Mouse (Mus musculus) yolk sac, embryonic 10.5 days (tissue): ENCODE results near the gene H2-M3.
"Not testable (repeated sequence)": the region's sequence is repeated elsewhere in the genome, so short reads cannot be mapped to it uniquely, and the experiment has no call there.

Experiments
- DNase-seq: peaks from one replicate; pipeline ENCODE4 v3.0.0-alpha.2; 2017; ENCODE audit warnings: low spot score

Gene H2-M3

DNA sequence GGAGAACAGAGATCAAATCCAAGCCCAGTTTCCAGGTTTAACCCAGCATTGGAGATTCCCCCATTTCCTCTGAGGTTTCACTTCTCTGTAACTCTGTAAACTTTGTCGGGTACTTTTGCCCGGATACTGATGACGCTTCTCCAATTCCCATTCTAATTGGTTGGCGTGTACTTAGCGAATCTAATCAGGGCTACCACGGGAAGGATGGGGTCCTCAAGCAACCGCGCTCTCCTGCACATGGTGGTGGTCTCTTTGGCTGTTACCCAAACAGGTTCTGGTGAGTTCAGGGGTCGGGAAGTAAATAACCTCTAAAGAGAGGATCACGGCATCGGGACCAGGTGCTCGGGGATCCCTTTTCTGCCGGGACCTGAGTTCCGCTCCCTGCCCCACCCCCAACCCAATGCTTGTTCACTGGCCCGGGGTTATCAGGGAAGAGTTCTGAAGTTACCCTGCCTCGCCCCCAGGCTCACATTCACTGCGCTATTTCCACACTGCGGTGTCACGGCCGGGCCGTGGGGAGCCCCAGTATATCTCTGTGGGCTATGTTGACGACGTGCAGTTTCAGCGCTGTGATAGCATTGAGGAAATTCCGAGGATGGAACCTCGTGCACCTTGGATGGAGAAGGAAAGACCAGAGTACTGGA, at the start of gene H2-M3:
Gene H2-M3, plus strand, starts transcription at position 163 of the 644 bp plus-strand sequence.
- DNase-seq = peak; percentile 79

DNA sequence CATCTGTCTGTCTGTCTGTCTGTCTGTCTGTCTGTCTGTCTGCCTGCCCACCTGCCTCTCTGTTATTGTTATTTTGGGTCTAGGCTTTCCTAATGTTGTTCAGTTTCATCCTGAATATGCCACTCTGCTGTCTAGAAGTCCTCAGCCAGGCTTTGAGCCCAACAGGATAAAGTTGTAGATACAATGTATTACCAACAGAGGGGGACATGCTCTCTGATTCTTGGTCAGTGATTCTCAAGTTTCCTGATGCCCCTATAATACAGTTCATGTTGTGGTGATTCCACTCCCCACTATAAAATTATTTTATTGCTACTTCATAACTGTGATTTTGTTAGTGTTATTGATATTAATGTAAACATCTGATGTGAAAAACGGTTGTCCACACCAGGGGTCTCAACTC, 48.1 kb upstream of the H2-M3 start:
- DNase-seq = no peak

DNA sequence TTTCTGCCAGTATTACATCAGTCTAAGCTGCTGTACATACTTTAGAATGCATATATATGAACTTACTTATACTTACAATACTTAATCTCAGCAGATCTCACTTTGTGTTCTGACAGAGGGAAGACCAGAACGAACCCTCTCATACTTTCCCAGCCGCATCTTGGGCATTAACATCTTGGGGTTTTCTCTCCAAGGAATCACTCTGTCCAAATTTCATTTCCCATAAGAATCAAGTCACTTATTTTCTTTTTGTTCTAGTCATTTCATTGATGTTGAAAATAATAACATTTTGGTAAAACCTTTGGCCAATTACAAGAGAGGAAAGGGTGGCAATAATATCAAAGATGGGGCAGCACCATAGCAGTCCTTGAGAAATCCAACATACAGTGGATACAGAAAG, 32.8 kb upstream of the H2-M3 start, which contains the start of gene Olfr97:
Gene Olfr97, minus strand, starts transcription at position 101 of the 400 bp plus-strand sequence.
- DNase-seq = not testable (repeated sequence)

DNA sequence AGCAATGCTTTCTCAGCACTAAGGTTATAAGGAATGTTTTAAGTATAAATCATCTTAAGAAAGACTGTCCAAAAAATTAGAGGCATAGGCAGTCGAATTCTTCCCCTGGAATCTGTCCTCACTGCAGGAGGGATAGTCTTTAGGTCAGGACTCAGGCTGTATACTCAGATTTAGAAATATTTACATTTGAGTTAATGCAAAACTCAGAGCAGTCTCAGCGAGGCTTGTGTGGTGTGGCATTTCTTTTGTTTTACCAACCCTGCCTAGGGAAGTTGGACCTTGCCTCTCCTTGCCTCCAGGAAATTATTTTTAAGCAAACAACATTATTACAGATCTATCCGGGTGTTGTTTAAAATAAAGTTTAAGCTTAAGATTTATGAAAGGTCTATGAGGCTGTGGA, 27.8 kb upstream of the H2-M3 start:
- peak; percentile 48 for DNase-seq

DNA sequence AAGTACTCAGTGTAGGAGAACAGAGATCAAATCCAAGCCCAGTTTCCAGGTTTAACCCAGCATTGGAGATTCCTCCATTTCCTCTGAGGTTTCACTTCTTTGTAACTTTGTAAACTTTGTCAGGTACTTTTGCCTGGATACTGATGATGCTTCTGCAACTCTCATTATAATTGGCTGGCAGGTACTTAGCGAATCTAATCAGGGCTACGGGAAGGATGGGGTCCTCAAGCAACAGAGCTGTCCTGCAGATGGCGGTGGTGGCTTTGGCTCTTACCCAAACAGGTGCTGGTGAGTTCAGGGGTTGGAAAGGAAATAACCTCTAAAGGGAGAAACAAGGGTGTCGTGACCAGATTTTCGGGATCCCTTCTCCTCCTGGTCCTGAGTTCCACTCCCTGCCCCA, 23.3 kb upstream of the H2-M3 start:
- DNase-seq = no peak

DNA sequence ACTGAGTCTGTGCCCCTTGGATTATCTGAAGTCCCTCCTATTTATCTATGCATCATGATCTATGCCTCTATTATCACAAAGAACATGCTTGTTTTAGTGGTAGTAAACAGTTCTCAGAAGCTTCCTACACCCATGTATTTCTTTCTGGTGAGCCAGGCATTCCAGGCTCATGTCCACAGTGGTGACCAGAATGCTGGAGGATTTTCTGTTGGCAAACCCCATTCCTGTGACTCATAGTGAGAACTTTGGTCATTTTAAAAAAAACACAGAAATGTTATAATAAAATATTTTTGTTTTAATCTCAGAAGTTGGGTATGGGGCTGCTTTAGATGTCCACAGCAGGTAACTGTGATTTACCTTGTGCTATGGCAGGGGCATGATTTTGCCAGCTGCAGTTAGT, 20.6 kb upstream of the H2-M3 start:
- DNase-seq = no peak

DNA sequence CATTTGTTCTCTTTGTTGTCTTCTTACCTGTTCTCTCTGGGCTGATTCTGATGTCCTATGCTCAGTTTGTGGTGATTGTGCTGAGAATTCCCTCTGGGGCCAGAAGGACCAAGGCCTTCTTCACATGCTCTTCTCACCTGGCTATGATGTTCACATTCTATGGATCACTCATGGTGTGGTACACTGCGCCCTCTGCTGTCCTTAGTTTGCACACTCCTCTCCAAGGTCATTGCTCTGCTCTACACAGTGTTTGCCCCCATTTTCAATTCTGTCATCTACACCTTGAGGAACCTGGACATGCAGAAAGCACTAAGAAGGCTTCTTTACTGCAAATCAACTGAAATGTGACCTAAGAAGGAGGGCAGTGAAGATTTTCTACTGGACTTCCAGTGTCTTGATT, 19.5 kb upstream of the H2-M3 start:
- DNase-seq = peak; percentile 12

DNA sequence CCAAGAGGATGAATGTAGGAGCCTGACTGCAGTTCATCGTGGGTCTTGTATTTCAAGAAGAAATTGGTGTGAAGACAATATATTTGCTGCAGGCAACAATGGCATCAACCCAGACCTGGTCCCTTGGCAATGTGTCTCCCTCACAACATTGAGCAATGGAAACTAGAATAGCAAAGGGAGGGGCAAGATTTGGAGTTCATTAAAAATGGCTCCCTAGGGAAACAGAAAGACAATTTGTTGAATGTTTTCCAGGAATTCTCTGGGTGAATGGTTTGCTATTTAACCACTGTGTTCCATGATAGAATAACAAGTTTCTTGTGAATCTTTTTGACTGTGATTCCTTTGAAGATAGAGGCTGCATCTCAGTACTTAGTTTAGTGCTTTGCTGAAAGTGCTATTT, 6.4 kb upstream of the H2-M3 start, which contains the start of gene Olfr98:
Gene Olfr98, minus strand, starts transcription at position 124 of the 400 bp plus-strand sequence.
- DNase-seq = no peak

DNA sequence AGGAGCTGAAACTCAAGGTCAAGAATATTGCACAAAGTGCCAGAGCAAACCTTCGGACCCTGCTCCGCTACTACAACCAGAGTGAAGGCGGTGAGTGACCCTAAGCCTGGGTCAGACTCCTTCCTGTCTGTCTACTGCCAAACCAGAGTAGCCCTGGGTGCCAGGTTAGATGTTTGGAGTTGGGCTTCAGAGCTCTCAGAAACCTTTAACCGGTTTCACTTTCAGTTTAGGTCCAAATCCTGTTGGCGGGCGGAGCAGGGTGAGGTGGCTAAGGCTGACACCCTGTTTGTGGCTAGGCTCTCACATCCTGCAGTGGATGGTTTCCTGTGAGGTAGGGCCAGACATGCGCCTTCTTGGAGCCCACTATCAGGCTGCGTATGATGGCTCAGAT, 677 bp downstream of the H2-M3 start:
- DNase-seq = no peak

DNA sequence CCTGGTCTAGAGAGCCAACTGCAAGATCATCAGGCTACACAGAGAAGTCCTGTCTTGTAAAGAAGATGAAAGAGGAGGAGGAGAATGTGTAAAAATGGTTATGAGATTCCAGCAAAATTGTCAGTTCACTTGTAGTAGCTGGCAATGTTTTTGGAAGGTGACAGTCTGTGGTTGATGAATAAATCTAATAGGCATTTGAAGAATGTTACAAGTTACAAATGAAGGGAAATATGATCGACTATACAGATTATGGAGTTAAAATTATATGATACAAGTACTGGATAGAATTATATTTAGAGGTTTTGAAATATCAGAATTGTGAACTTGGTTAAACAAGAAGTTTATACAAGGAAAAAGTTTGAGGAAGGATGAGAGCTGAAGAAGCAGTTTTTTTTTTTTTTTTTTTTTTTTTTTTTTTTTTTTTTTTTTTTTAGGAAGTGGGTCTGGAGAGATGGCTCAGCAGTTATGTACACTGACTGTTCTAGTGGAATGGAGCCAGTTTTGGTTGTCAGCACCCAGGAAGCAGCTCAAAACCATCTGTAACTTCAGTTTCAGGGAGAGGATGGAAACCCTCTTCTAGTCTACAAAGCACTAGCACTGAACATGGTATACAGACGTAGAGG, 5.7 kb downstream of the H2-M3 start:
- no peak for DNase-seq

DNA sequence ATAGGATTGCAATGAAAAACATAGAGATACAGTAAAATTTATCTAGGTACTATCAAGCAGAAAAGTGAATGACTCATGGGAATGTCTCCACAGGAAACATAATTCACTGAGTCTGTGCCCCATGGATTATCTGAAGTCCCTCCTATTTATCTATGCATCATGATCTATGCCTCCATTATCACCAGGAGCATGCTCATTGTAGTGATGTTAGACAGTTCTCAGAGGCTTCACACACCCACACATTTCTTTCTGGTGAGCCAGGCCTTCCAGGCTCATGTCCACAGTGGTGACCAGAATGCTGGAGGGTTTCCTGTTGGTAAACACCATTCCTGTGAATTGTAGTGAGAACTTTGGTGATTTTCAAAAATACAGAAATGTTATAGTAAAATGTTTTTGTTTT, 6.6 kb downstream of the H2-M3 start:
- DNase-seq = no peak

DNA sequence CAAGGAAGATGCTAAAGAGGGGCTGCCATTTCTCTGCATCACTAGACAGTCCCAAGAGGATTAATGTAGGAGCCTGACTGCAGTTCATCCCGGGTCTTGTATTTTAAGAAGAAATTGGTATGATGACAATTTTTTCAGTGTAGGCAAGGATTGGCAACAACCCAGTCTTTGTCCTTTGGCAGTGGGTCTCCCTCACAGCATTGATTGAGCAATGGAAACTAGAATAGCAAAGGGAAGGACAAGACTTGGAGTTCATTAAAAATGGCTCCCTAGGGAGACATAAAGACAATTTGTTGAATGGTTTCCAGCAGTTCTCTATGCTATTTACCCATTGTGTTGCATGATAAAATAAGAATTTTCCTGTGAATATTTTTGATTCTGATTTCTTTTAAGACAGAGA, 10.3 kb downstream of the H2-M3 start:
- no peak for DNase-seq

DNA sequence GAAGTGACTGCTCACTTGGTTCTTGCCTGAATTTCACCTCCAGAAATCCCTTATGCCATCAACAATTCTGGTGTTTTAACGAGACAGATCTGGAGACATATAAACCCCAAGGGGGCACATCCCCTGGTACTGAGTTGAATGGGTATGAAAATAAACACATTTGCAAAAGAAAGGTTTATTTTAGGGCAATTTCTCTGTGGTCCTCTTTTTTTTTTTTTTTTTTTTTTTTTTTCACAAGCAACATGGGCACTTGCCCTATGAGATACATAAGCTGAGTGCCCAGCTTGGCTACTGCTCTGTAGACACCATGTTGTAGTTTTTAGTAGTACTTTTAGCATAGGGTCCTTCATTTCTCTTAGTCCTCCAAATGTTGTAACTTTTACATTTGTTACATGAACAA, 13.3 kb downstream of the H2-M3 start, which contains the start of gene Olfr99:
Gene Olfr99, minus strand, starts transcription at position 101 of the 400 bp plus-strand sequence.
- DNase-seq = no peak

DNA sequence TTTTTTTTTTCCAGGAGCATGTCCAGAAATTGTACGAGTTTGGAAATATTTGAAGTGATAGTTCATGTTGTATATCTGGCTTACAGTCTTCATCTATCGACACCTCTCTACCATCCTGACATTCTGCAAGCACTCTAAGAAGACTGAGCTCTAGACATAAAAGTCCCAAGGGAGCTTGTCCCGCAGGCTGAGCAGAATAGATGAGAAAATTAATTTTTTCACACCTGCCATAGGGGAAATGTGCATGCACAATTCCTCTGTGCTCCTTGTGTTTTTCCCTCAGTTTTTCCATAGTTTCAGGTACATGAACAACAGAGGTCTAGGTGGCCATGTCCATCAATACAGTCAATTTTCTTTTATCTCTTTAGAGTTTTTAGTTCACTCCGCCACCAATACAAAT, 34.2 kb downstream of the H2-M3 start, which contains the start of gene Olfr101:
Gene Olfr101, minus strand, starts transcription at position 101 of the 400 bp plus-strand sequence.
- DNase-seq = no peak

DNA sequence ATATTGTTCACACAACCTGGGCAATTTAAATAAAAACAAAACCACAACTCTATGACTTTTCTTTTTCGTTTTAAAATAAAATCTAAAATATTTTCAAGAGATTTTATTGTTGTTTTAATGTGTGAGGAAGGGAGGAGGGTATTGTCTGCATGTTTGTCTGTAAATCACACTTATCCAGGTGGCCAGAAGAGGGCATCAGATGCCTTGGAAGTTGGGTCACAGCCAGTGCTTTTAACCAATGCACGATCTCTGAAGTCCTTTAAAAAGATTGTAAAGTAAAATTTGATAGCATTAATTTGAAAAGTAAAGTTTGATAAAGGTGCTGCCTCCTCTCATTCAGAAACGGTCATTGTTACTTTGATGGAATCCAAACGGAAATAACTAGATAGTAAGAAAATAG, 38.5 kb downstream of the H2-M3 start:
- no peak for DNase-seq

DNA sequence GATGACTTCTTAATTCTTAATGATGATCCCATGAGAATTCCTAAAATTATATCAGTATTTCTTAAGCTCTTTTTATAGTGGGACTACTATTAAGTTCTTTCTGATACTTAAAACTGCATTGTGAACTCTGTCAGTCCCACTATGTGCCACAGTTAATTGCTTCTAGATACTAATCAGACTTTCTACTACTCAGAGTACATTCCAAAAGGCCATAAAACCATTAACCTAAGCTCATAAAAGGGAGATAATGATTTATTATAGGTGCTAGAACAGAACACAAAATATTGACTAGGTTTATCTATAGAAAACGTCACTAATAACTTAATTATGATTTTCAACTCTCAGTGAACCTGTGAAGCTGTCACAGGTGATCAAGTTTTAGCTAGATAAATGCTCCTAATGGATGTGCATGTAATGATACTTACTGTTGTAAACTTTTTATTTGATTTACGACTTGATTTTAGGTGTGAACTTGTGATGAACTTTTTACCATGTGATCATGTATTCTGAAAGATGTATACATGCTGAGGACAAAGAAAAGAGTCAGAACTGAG, 40.2 kb downstream of the H2-M3 start:
- no peak for DNase-seq

DNA sequence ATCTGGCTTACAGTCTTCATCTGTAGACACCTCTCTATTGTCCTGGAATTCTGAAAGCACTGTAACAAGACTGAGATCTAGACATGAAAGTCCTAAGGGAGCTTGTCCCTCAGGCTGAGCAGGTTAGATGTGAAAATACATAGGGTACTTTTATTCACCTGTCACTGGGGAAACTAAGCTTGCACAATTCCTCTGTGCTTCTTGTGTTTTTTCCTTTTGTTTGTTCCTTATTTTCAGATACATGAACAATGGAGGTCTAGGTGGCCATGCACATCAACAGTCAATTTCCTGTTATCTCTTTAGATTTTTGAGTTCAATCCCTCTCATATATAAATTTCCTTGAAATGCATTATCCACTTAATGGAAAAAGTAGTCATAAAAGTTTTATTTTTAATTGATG, 46.9 kb downstream of the H2-M3 start, which contains the start of gene Olfr102:
Gene Olfr102, minus strand, starts transcription at position 101 of the 400 bp plus-strand sequence.
- DNase-seq = no peak
